Mouse (Mus musculus) urinary bladder, postnatal 36 days (tissue): Measurements from ENCODE around the gene Phrf1.

Experiments
- DNase-seq, 2 experiments: peaks; one replicate each; pipeline ENCODE4 v3.0.0; 2022; ENCODE audit warnings: low spot score in 2 of 2, mixed read lengths in 1 of 2

The Phrf1 gene

DNA sequence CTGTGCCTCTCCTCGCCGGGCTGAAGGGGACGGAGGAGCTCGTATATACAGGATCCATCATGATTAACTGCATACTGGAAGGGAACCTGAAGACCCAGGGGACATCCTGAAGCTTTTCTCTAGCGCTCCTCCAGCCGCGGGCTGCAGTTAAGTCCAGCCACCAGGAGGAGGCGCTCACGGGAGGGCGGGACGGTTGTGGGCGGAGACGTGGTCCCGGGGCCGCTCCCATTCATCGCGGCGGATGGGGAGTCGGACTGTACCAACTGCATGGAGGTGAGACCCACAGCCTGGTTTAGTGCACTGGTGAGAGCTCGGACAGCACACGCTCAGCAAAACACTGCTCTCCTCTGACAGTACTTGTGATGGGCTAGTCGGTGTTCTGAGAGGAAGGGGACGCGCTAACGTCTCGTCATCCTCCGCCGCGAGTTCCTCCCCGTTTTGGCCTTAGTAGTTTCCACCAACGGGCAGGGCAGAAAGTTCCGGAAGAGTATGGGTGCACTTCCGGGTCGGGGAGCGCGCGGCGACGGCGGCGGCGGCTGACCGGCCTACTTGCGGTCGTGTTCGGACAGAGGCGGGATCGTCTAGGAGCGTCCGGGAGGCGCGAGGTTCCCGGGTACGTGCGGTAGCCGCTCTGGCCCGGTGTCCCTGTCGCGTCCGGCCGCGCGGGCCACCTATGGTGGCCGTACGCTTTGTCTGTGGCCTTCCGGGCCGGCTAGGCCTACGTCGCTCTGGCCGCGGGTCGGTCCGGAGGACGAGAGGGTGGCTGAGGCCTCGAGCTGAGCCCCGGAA, at the start of gene Phrf1:
TSS of gene Phrf1 (plus strand) at position 506 of the 789 bp plus-strand sequence.
- DNase-seq = peak; percentile 89 to 92

GRCm38 (mm10) chr7:141188194-141188593, 40.4 kb upstream of the Phrf1 start:
- no peak for DNase-seq

- no peak for DNase-seq
These were observed 39.9 kb upstream of the Phrf1 start for GRCm38 (mm10) chr7:141188733-141189132.

DNA sequence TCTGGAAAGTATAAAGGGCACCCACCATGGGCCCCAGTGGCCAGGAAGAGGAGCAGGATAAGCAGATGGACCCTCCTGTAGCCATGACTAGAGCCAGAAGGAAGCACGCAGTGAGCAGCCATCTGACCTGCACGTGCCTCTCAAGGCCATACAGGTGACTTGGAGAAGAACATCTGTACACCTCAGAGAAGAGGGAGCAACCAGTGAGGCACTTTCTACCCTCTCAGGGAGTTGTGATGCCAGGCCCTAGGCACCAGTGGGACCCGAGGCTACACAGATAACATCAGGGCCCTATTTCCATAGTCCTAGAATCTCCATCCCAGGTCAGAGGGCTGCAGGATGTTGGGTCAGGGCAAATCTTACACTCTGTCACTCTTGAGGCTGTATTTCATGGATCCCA, 38.4 kb upstream of the Phrf1 start:
- no peak for DNase-seq

- DNase-seq = no peak
These were observed 37.5 kb upstream of the Phrf1 start for GRCm38 (mm10) chr7:141191036-141191435.

- DNase-seq = no peak
These were observed 36.5 kb upstream of the Phrf1 start for GRCm38 (mm10) chr7:141191796-141192685.

DNA sequence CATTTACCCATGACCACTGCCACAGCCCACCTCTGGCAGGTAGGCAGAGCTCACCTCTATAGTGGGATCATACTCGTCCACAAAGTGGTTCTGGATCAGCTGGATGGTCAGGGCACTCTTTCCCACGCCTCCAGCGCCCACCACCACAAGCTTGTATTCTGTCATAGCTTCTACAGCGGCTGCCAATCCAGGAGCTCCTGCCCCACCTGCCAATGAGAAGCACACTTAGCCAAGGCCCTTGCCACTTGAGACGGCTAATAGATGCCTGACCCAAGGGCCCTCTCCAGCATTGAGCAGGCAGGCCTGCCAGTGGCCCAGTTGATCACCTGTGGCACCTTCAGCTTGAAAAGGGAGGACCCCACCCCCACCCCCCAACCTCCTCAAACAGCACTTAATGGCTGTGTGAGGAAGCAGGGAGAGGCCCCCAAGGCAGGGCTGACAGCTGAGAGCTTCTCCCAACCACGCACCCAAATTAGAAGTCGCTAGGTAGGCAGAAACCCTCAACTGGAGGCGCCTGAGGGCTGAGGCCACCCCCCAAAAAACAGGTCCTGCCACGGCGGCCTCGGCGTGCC, 35.7 kb upstream of the Phrf1 start:
- DNase-seq = no peak

DNA sequence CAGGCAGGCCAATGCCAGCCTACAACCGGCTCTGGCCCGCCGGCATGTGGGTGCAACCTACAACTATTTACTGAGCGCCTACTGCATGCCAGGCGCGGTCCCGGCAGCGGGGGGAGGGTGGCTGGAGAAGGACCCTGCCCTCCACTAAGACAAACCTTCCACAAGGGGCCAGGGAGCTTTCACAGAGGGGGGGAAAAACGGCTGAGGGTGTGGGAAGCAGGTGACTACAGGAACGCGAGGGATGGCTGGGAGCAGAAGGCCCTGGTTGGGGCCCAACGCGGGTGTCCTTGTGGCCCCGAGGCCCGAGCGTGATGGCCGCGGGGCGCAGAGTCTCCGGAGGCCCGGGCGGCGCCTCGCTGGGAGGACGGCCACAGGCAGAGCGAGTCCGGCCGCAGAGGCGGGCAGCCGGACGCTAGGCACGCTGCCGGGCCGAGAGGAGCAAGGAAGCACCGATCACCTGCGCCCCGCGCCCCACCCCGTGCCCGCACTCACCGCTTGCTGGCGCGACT, 35.2 kb upstream of the Phrf1 start:
- DNase-seq = peak; percentile 80 to 83

GRCm38 (mm10) chr7:141193948-141194347, 34.6 kb upstream of the Phrf1 start, which contains the start of the genes Hras and Lrrc56:
Gene Hras, minus strand, starts transcription at chr7:141194005.
Gene Lrrc56, plus strand, starts transcription at chr7:141194157.
- DNase-seq = peak; percentile 98

DNA sequence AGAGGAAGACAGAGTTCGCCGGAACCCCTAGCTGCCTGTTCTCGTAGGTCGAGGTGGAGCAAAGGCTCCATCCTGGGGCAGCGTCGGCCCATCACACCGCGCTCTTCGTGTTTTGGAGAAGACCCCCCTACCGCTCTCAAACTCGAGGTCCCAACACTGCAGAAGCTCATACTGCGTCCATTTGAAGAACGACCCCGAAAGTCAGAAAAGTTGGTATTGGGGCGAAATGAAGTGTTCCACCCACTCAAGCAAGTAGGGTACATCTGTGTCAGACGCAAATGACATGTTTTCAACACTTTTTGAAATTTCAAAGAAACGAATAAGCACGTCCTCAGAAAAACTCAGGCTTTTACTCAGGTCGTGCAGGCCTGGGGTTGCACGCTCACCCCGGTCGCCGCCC, 34.2 kb upstream of the Phrf1 start:
- no peak for DNase-seq

DNA sequence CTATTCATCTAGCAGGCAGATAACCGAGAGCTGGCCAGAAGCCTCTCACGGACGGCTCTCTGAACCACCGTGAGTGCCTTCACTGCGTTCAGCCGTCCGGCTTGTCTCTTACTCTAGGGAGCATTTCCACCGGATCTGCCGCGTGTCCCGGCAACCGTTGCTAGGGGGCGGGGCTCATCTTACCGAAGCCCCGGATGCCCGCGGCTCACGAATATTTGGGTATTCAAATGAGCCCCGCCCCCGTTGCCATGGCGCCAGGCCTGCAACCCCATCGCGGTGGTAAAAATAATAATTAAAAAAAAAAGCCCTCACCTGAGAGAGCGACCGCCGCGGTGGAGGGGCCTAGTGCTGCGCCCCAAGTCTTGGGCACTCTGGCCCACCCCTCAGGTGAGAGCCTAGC, 33.8 kb upstream of the Phrf1 start:
- peak; percentile 84 to 90 for DNase-seq

DNA sequence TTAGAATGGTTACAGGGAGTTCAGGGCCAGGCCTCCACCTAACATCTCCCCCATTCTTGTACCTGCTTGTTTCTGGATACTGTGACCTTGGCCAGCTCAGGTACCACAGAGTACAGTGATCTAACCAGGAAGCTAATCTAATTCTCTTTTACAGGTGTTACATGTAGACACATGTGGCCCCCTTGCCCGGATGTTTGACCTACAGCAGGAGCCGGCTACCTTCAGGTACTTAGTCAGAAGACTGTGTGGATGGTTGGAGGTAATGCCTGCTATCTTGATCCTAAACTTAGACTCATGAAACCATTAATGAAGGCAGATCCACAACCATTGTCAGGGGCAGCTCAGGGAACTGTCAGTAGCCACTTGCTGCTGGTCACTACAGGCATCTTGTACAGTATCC, 32.8 kb upstream of the Phrf1 start:
- no peak for DNase-seq

DNA sequence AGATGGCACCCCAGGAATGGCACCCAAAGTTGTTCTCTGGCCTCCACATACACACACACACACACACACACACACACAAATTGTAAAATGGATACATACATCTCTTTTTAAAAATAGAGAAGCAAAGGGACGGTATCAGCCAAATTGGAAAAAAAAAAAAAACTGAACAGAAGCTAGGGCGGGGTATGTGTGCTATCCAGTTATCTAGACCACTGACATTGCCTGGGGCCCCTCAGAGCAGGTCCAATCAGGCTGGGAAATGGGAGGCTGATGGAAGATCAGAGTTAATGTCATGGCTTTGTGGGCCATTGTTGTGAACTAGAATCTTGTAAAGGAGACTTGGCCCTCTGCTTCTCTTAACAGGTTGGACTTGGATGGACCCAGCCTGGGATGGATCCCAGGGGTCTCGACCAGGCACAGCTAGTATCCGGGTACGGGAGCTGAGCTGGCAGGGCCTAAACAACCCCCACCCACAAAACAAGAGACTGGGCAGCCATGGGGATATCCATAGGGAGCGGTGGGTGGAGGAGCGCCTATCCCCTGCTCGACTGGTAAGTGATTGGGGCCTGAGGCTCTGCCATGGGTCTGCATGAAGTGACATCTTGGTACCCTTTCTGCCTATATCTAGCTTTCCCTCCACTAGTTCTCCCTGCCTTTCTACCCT, 31.8 kb upstream of the Phrf1 start:
- no peak for DNase-seq

- DNase-seq = no peak
These were observed 30.5 kb upstream of the Phrf1 start for GRCm38 (mm10) chr7:141198121-141198520.

DNA sequence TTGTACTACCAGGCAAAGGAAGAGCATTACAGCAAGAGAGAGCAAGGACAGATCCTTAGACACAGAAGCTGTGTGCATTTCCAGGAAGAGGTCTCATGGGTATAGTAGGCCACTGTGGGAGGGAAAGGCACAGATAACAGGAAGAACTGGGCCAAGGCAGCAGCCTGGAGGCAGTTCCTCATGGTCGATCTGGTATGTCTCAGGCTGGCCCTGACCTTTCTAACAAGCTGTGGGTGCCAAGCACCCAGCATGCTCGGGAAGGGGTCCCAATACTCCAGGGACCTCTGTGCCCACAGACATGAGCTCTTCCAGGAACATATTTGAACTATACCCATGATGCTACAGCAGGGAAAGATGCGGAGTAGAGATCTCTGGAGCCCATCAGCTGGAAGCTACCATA, 24.0 kb upstream of the Phrf1 start:
- no peak for DNase-seq

DNA sequence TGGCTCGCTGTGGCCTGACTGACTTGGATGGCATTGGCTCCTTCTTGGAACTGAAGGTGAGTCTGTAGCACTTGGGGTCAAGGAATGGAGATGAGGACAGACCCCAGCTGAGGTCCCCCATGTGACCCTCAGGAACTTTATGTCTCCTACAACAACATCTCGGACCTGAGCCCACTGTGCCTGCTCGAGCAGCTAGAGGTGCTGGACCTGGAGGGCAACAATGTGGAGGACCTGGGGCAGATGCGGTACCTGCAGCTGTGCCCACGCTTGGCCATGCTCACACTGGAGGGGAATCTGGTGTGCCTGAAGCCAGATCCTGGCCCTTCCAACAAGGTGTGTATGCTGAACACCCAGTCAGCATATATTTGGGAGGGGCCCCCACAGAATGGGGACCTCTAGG, 23.1 kb upstream of the Phrf1 start:
- no peak for DNase-seq

- no peak for DNase-seq
These were observed 22.2 kb upstream of the Phrf1 start for GRCm38 (mm10) chr7:141206182-141206937.

DNA sequence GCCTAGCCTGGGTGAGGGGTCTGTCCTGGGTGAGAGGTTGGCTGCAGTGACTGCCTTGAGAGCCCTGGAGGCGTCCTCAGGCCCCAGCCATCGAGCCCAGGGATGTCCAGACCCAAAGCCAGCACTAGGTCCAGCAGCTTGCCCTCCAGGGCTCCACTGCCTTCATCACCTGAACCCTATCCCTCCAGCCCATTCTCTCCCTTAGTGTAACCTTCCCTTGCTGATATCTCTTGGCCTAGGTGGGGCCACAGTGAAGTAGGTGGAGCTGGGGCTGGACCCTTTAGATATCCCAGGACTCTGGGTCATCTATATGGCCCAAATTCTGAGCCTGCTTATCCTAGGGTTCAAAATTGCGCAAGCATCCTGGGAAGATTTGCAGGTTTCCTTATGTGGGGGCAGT, 19.1 kb upstream of the Phrf1 start:
- DNase-seq = no peak

GRCm38 (mm10) chr7:141210137-141210536, 18.4 kb upstream of the Phrf1 start:
- DNase-seq = no peak

DNA sequence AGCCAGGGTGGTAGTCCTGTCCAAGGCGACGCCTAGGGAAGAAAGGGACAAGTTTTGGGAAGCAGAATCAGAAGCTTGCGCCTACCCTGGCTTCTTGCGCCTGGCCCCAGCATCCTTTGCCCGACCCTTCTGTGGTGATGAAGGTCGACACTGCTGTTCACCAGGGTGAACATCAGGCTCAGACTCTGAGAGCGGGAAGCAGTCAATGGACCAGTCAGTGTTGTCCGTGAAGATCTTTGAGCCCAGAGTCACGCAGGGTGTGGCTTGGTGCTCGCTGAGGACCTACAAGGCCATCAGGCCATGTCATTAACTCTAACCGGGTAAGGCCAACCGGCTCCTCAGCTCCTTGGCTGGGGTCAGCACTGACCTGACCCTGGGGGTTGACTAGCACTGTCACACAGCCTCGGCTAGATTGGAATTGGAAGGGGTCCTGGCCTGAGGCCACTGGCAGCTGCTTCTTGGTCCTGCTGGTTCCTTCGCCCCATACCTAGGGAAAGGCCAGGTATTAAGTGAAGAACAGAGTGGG, 17.9 kb upstream of the Phrf1 start:
- DNase-seq = no peak

DNA sequence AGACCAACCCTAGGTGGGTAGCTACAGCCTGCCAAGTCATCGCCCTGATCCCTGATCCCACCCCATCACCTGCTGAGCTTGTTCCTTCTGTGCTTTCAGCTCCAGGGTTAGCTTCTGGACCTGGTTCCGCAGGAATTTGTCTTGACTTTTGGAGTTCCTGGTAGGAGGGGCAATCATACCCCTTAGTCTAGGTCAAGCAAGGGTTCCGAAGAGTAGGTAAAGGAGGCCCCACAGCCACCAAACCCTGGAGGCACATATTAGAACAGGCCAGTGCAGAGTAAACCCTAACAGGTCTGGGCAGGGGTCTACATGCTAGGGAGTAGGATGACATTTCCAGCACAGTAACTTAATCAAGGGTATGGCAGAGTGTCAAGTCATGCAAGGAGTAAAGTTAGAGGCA, 15.5 kb upstream of the Phrf1 start:
- DNase-seq = no peak
